Mouse (Mus musculus): ENCODE measurements at regions not wholly inside any gene's neighbourhood (a gene's known extent, or its start where the extent isn't known, plus 50 kb on each side); places are given as distances from the start of the nearest gene placed in this dataset.

DNA sequence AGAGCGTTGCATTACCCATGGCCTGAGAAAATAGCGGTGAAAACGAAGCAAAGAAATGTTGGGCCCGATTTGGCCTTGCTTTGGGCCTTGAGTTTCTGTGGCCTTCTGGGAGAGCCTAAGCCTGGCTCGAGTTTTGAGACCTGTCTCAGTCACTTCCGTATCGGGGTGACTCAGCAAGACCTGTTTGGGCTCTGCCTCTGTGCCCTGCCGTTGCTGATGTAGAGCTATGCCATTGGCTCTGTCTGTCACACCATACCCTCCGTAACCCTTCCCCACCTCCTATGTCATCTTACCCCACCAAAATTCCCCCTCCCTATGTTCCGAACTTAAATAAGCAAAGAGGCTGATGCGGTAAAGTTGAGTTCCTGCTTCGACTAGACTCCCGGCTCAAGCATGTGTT is 123.4 kb upstream of the AI593442 start:
- TF ChIP-seq GATA1 (IDR thresholded peaks at IDR 0.05; ENCODE audit: borderline replicate concordance, low read length), result no peak
- no peak for TF ChIP-seq FLI1 (IDR thresholded peaks at IDR 0.05; ENCODE audit: low read length)

All from megakaryocyte, embryonic 14.5 days (primary cell).